Mouse (Mus musculus) lung, adult 2 months (tissue): ENCODE data around the gene Rasgrp1. TPM values are rescaled to one million over a fixed set of nuclear protein-coding genes. Genes with fewer than 3 reads are reported as not detected.

Experiments
- DNase-seq: peaks from one replicate; pipeline ENCODE4 v3.0.0; 2022
- H3K4me1 ChIP-seq: fragments of 200-500 bp; 2 replicates; pipeline ENCODE4 v1.6.1; 2011; ENCODE audit warnings: low read length; ENCODE audit not compliant: control insufficient read depth, insufficient read depth
- H3K4me3 ChIP-seq: fragments of 200-500 bp; replicated peaks from 2 replicates; pipeline ENCODE3; 2011; ENCODE audit warnings: low read depth, mild to moderate bottlenecking, control low read depth, low read length; ENCODE audit errors: extremely low read depth
- CTCF ChIP-seq: fragments of 200-500 bp; IDR thresholded peaks from 2 replicates; pipeline ENCODE4 v1.5.1; 2011; ENCODE audit warnings: mild to moderate bottlenecking, low read length, control low read depth; ENCODE audit not compliant: insufficient read depth
- POLR2A ChIP-seq: fragments of 200-500 bp; IDR thresholded peaks from 2 replicates; pipeline ENCODE4 v1.6.1; 2011; ENCODE audit warnings: low read depth, mild to moderate bottlenecking, control low read depth, low read length, borderline replicate concordance; ENCODE audit errors: extremely low read depth
- WGBS: fragments of 180-500 bp; shearing (Covaris S2); methylation state at CpG from one replicate; pipeline ENCODE4 v1.1.7; 2018; 5-methylcytosine and 5-hydroxymethylcytosine counted together
- polyA plus RNA-seq: library from polyadenylated mRNA; depleted of rRNA; stranded (reverse); fragments of >200 nt; gene quantifications from 2 replicates; pipeline ENCODE4 v1.2.3, GENCODE M21; 2012; rRNA removed

The Rasgrp1 gene
- polyA plus RNA-seq, 1 experiment, result 3.6 TPM

DNA sequence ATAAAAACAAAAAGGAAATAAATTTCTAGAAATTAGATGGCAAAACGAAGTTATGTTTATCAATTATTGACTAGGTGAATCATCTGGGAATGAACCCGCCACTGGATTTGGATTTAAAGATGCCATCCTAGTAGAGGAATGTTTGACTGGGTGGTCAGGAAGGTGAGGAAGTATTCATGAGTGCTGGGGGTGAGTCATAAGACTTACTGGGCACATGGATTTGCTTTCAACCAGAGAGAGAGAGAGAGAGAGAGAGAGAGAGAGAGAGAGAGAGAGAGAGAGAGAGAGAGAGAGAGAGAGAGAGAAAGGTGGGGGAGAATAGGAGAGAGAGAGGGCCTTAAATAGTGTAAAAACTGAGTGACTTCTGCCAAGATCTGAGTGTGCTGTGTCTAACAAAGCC, 87.4 kb downstream of the Rasgrp1 start:
- H3K4me3 ChIP-seq, result no peak overlapping the region
- no peak for TF ChIP-seq CTCF
- no peak for DNase-seq
- 84% methylated on average over 2 of the region's 2 CpGs for WGBS
- H3K4me1 ChIP-seq, result no peaks in the 10 kb centered on the region

DNA sequence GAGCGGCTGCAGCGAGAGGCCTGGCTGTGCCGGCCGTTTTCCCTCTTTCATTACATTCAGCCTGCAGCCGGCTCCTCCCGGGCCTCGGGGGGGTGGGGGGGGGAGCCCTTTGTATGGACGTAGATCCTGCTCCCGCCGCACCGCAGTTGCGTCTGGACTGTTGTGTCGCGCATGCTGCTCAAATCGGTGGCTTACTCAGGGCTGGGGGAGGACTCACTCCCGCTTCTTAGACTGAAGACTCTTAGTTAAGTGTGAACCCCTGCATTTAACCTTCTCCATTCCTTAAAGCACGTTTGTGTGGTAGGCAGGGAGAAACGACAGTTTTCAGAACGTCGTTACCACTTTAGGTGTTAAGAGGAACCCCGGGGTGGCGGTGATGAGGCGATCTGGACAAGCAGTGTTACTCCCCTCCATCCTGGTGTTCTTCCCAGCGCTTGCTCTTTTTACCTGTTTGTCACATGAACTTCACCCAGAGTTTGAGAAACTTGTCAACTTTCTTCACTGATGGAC, 92.7 kb downstream of the Rasgrp1 start:
- Histone ChIP-seq H3K4me1 (no peaks in the 10 kb centered on the region), H3K4me3 (peak overlapping the region; percentile 81)
- DNase-seq, result peak; percentile 35
- TF ChIP-seq CTCF (no peak), POLR2A (no peak)
- under 1% methylated on average over 24 of the region's 24 CpGs for WGBS

DNA sequence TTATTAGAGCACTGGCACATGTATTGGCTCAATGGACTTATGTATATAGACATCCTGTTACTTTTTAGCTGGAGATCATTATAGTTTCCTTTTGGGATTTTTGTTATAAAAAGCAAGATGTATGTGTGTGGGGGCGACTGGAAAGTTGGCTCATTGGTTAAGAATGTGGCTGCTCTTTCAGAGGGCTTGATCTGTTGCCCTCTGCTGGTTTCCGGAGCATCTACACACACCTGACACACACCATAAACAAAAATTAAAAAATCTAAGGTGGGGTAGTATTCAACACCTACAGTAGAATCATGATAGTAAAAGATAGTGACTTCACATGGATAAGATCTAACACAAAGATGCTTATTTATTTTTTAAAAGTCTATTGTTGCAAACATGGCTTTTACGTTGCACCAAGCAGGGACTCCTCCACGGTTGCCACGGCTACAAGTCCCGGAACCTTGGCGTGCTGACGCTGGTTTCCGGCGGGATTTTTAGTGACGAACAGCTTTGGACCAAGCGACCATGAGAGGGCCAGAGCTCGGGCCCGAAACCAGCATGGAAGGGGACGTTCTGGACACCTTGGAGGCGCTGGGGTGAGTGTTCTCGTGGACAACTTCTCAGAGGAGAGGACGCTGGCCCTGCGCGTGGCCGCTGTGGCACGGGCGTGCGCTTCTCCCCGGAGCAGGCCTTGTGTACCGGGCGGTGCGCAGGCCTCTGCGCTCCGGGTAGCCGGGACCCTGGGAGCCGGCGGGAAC, 93.4 kb downstream of the Rasgrp1 start, which contains the start of gene Fam98b:
Fam98b (plus strand) TSS at position 485 of the 746 bp plus-strand sequence.
- H3K4me3 ChIP-seq, result peak within 1 kb of the TSS; percentile 81
- TF ChIP-seq POLR2A, result peak; percentile 44; the same call in 1 of the 2 replicates
- no peak for TF ChIP-seq CTCF
- H3K4me1 ChIP-seq, result no peaks in the 10 kb centered on the region
- DNase-seq, result peak; percentile 87
- under 1% methylated on average over 33 of the region's 33 CpGs for WGBS

DNA sequence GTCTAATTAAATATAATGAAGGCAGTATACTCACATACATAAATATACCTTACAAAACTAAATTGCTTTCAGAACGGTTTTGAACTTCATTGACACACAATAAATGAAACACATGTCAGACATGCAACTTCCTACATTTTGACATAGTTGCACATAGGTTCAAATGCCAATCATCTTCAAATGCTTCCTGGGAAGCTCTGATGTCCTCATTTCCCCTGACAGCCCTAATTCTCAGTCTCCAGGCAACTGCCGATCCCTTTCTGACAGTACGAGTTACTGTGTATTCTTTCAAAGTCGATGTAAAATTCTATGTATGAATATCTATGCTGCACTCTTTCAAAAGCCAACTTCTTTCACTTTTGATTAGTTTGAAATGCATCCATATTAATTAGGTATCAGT, 100.8 kb downstream of the Rasgrp1 start:
- TF ChIP-seq POLR2A (no peak), CTCF (no peak)

DNA sequence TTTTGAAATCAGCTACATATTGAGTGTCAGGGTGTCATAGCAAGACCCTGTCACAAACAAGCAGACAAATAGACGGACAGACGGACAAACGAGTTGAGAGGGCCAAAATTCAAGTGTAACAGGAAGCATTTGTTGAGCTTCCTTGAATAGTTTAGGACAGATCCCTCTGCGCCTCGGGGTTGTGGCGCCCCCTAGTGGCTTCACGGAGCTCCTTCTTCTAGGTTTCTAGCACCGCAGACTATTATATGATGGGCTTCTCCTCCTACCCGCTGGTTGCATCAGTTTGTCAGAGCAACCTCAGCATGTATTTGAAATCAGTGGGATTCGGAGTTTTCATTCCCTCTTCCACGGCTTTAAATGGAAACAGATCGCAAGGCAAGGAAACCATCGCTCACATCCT, 111.5 kb downstream of the Rasgrp1 start:
- 4% methylated on average over 13 of the region's 13 CpGs for WGBS
- peak; percentile 80 for TF ChIP-seq CTCF
- no peak for TF ChIP-seq POLR2A
- Histone ChIP-seq H3K4me3 (no peak overlapping the region), H3K4me1 (no peaks in the 10 kb centered on the region; the same call in 1 of the 2 replicates)
- DNase-seq, result peak; percentile 69

More for the DNA sequence above, 100.8 kb downstream of the Rasgrp1 start:
- 70% methylated on average over 4 of the region's 4 CpGs for WGBS
- DNase-seq, result no peak
- Histone ChIP-seq H3K4me3 (no peak overlapping the region), H3K4me1 (no peaks in the 10 kb centered on the region)

DNA sequence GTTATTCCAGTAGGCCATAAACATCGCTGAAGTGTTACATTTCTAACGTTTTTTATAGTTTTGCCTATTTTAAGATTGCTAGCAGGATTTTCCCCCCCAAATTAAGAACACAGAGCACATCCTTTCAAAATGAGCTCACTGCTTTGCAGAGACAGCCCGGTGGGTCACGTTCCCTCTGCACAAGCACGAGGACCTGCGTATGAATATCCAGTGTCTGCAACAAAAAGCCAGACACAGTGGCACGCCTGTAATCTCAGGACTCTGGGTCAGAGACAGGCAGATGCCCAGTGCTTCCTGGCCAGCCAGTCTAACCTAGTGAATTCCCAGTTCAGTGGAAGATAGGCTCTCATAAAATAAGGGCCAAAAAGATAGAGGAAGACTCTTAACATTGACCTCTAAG, 112.5 kb downstream of the Rasgrp1 start:
- no peak for DNase-seq
- no peaks in the 10 kb centered on the region; the same call in 1 of the 2 replicates for H3K4me1 ChIP-seq
- H3K4me3 ChIP-seq, result no peak overlapping the region
- WGBS, result 87% methylated on average over 7 of the region's 7 CpGs
- TF ChIP-seq POLR2A (no peak), CTCF (no peak)

Other genes starting within 250 kb of the Rasgrp1 start
- 7.4 and 8.4 TPM in 2 replicates for gene Spred1, start 221.6 kb downstream of the Rasgrp1 start, polyA plus RNA-seq
- gene Fam98b, start 93.3 kb downstream of the Rasgrp1 start, polyA plus RNA-seq, result 3.7 and 6.5 TPM in 2 replicates